Mouse (Mus musculus) kidney, adult 2 months (tissue): ENCODE data around the gene Actr1b. TPM values are rescaled to one million over a fixed set of nuclear protein-coding genes. Genes with fewer than 3 reads are reported as not detected.

Experiments used
- DNase-seq: peaks from one replicate; pipeline ENCODE4 v3.0.0; 2021
- H3K27ac ChIP-seq: fragments of 200-500 bp; 2 replicates; pipeline ENCODE4 v1.5.1; 2012; ENCODE audit warnings: low read depth, low read length, control low read depth, inconsistent platforms; ENCODE audit not compliant: insufficient read depth
- H3K27me3 ChIP-seq: fragments of 200-500 bp; replicated peaks from 2 replicates; pipeline ENCODE4 v1.6.1; 2012; ENCODE audit warnings: mild to moderate bottlenecking, moderate library complexity, low read length, inconsistent platforms; ENCODE audit not compliant: control insufficient read depth, insufficient read depth
- H3K36me3 ChIP-seq: fragments of 200-500 bp; 2 replicates; pipeline ENCODE4 v1.6.1; 2012; ENCODE audit warnings: mild to moderate bottlenecking, moderate library complexity, low read length, inconsistent platforms; ENCODE audit not compliant: control insufficient read depth, insufficient read depth
- H3K4me1 ChIP-seq: fragments of 200-500 bp; 2 replicates; pipeline ENCODE4 v1.6.1; 2011; ENCODE audit warnings: low read length; ENCODE audit not compliant: control insufficient read depth, insufficient read depth
- H3K4me3 ChIP-seq: fragments of 200-500 bp; 2 replicates; pipeline ENCODE4 v1.5.1; 2011; ENCODE audit warnings: mild to moderate bottlenecking, low read depth, low read length, control low read depth; ENCODE audit not compliant: insufficient read depth
- CTCF ChIP-seq: fragments of 200-500 bp; conservative IDR thresholded peaks from 2 replicates; pipeline ENCODE4 v1.5.1; 2011; ENCODE audit warnings: low read depth, mild to moderate bottlenecking, control low read depth, low read length, moderate library complexity, mixed read lengths; ENCODE audit not compliant: insufficient read depth, insufficient read length
- POLR2A ChIP-seq: fragments of 200-500 bp; IDR thresholded peaks from one replicate; pipeline ENCODE4 v1.6.1; 2011; ENCODE audit warnings: low read depth, low read length, control low read depth
- WGBS: fragments of 180-500 bp; shearing (Covaris S2); methylation state at CpG from one replicate; pipeline ENCODE4 v1.1.7; 2018; 5-methylcytosine and 5-hydroxymethylcytosine counted together
- polyA plus RNA-seq: library from polyadenylated mRNA; depleted of rRNA; stranded (reverse); fragments of >200 nt; gene quantifications from 2 replicates; pipeline ENCODE4 v1.2.3, GENCODE M21; 2012

Actr1b gene
- polyA plus RNA-seq, 1 experiment, result 130 TPM

DNA sequence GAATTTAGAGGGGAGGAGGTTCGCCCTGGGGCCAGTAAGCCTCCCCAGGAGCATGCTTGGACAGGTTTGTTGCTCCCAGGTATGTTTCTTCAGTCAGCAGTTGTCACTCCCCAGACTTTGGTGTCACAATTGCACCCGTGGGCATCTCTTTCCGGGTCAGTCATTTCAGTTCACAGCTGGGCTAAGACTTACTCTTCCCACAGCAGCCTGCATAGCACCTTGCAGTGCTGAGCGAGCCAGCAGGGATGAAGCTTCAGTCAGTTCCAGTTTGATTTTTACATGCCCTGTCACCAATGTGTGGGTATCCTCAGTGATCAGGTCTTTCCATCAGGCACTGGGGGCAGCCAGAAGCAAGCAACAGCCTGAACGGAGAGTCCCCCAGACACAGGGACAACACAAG, 17.2 kb downstream of the Actr1b start:
- Histone ChIP-seq H3K4me1 (no peaks in the 10 kb centered on the region), H3K27ac (no peak overlapping the region), H3K36me3 (peaks cover 4% of the 10 kb centered on the region; the same call in 1 of the 2 replicates), H3K4me3 (no peak overlapping the region), H3K27me3 (no peaks in the 10 kb centered on the region)
- WGBS, result 52% methylated on average over 5 of the region's 5 CpGs
- no peak for TF ChIP-seq POLR2A
- no peak for TF ChIP-seq CTCF
- DNase-seq, result no peak

DNA sequence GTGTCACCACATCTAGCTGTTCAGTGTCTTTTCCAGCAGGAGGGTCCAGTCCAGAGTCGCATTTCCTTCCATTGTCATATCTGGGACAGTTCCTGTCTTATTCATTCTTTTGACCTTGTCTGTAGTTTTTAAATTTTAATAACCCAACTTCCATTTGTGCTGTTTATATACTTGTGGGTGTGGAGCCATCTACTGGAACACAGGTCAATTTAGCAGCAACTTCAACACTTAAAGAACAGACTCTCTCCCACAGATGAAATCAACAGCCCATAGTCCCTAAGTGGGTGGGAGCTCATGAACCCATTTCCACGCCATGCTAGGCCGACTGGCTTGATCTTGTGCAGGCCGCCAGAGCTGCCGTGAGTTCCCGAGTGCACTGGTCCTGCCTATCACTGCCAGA, 17.8 kb downstream of the Actr1b start:
- 49% methylated on average over 6 of the region's 6 CpGs for WGBS
- no peak for DNase-seq
- Histone ChIP-seq H3K27me3 (no peaks in the 10 kb centered on the region), H3K4me3 (no peak overlapping the region), H3K4me1 (no peaks in the 10 kb centered on the region), H3K36me3 (0 out of 2 replicates have a peak, but pooled peaks cover 2% of the 10 kb centered on the region), H3K27ac (no peak overlapping the region)
- TF ChIP-seq POLR2A (no peak), CTCF (no peak)

DNA sequence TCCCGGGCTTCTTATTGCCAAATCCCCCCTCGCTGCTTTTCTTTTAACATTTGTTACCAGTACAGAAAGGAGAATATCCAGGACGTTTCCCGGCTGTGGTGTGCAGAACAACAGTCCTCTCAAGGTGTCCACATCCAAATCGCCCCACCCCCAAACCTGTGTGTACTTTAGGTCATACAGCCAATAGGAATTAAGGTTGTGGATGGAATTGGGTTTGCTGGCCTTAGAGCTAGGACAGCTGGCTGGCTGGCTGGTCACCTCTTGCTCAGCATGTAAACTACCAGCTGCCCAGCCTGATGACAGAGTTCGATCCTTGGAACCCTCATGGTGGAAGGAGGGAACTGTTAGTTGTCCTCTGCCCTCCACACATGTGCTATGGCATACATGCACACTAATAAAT, 19.4 kb downstream of the Actr1b start:
- Histone ChIP-seq H3K4me3 (no peak overlapping the region), H3K27ac (no peak overlapping the region), H3K4me1 (peaks cover 3% of the 10 kb centered on the region; the same call in 1 of the 2 replicates), H3K36me3 (no peaks in the 10 kb centered on the region), H3K27me3 (no peaks in the 10 kb centered on the region)
- DNase-seq, result no peak
- WGBS, result 86% methylated on average over 6 of the region's 6 CpGs
- TF ChIP-seq CTCF (no peak), POLR2A (no peak)

DNA sequence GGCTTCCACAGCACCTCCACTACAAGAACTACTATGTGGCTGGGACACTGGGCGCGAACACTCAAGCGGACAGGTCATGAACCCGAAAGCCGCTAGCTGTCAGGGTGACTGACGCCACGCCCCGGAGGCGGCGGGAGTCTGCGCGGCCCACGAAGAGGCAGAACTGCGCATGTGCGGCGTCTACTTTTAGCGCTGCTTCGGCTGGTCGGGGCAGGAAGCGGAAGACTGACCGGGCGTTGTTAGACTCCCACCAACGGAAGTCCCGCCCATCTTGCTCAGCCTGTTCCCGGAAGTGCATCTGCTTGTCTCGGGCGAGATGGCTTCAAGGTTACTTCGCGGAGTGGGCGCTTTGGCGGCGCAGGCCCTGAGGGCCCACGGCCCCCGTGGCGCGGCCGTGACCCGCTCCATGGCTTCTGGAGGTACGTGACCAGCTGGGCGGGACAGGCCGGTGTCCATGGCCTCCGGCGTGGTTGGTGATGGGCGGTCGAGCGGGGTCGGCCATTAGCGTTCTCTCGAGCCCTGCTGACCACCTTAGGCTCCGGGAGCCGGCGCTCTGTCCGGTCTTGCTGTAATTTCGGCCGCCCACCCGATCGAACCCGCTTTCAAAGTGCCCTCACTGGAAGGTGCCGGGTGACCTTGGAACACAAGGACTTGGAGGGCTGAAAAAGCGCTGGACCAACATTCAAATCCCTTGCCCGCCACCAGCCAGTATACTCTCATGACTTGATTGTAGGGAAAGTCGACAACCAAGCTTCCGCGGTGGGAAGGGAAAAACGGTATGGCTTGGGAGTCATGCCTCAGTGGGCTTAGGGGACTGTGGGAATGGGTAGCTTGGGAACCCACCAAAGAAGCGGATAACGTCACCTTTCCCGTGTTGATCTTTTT, 22.7 kb downstream of the Actr1b start, which contains the start of gene Cox5b:
Gene Cox5b, plus strand, starts transcription at position 179 of the 885 bp plus-strand sequence.
- Histone ChIP-seq H3K27ac (peak within 1 kb of the TSS; percentile 92), H3K4me1 (peaks cover 3% of the 10 kb centered on the region; the same call in 1 of the 2 replicates), H3K4me3 (peak within 1 kb of the TSS; percentile 88), H3K27me3 (no peaks in the 10 kb centered on the region), H3K36me3 (no peaks in the 10 kb centered on the region)
- peak; percentile 99 for DNase-seq
- TF ChIP-seq CTCF (no peak), POLR2A (peak; percentile 59)
- under 1% methylated on average over 68 of the region's 68 CpGs for WGBS

DNA sequence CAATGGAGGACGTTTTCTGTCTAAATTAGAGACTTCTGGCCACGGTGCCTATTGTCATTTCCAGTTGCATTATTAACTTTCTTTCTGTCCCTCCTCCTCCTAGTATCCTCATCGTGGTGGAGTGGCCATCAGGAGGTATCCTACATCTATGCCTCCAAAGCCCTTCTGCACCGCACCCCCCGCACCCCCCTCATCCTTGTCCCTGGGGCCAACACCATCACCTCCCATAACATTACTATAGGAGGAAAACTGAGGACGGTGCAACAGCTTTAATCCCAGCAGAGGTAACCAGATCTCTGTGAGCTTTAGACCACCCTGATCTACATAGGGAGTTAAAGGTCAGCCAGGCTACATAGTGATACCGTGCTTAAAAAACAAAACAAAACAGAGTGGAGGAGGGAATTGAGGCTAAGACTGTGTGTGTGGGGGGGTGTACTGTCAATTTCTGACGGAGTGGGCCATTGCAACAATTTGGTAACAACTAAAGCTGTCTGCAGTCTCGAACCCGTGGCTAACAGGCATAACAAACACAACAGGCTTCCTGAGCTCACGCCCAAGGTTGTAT, 23.5 kb downstream of the Actr1b start:
- Histone ChIP-seq H3K4me3 (peak overlapping the region; percentile 88), H3K27me3 (no peaks in the 10 kb centered on the region), H3K27ac (peak overlapping the region; percentile 56), H3K4me1 (peaks cover 3% of the 10 kb centered on the region; the same call in 1 of the 2 replicates), H3K36me3 (no peaks in the 10 kb centered on the region)
- WGBS, result 55% methylated on average over 11 of the region's 11 CpGs
- TF ChIP-seq CTCF (no peak), POLR2A (no peak)
- no peak for DNase-seq

DNA sequence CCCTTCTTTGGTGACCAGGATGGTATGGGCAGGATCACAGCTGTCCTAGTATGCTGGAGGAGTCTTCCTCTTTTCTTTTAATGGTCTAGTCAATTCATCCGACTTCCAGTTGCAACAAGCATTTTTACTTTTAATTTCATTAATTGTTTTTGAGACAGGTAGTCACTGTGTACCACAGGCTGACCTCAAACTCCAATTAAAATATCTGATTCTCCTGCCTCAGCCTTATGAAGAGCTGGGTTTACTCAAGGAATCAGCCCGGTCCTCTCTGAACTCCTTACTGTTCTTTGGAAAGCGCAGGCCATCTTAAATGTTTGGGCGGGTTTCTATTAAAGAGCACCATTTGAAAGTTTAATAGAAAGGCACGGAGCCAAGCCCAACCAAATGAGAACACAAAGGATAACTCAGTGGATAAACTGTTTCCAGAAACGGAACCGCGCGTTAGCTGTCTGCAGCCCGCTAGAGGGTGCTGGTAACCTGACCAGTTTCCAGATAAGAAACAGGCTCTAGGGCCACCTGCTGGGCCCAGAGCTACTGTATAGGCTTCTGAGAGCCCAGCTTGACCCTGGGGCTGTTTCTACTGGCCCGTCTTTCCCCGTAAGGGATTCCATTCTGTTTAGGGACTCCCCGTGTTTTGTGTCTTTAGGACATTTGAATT, 30.3 kb downstream of the Actr1b start:
- TF ChIP-seq CTCF (peak; percentile 93), POLR2A (no peak)
- H3K4me1 ChIP-seq, result no peaks in the 10 kb centered on the region
- H3K27me3 ChIP-seq, result no peaks in the 10 kb centered on the region
- no peak overlapping the region for H3K27ac ChIP-seq
- peak; percentile 89 for DNase-seq
- WGBS, result 8% methylated on average over 13 of the region's 13 CpGs
- H3K36me3 ChIP-seq, result no peaks in the 10 kb centered on the region
- H3K4me3 ChIP-seq, result no peak overlapping the region
